Mouse (Mus musculus) heart, embryonic 11.5 days (tissue): ENCODE results near the gene Polr2m. TPM values are rescaled to one million over a fixed set of nuclear protein-coding genes. Genes with fewer than 3 reads are reported as not detected.
A peak's percentile ranks its signal among the peaks of the same experiment; 100 is the strongest.
"Not testable (repeated sequence)": the region's sequence is repeated elsewhere in the genome, so short reads cannot be mapped to it uniquely, and the experiment has no call there.

Experiments used
- ATAC-seq: fragments of 200-750 bp; cut with Nextera tagmentation; replicated peaks from 2 replicates; pipeline ENCODE4 v1.8.0; 2017; ENCODE audit warnings: moderate library complexity; ENCODE audit not compliant: insufficient number of reproducible peaks, low FRiP score, low TSS enrichment
- H3K27ac ChIP-seq: fragments of 300-500 bp; sonication (generic); 2 replicates; pipeline ENCODE4 v1.5.1; 2014; ENCODE audit warnings: mild to moderate bottlenecking, low read depth, low read length
- H3K27me3 ChIP-seq: fragments of 300-500 bp; sonication (generic); 2 replicates; pipeline ENCODE4 v1.6.1; 2014; ENCODE audit warnings: mild to moderate bottlenecking, low read length, mixed read lengths; ENCODE audit not compliant: control insufficient read depth, insufficient read depth
- H3K36me3 ChIP-seq: fragments of 300-500 bp; sonication (generic); 2 replicates; pipeline ENCODE4 v1.6.1; 2014; ENCODE audit warnings: mild to moderate bottlenecking, low read length, moderate library complexity, mixed read lengths; ENCODE audit not compliant: control insufficient read depth, insufficient read depth
- H3K4me1 ChIP-seq: fragments of 300-500 bp; sonication (generic); 2 replicates; pipeline ENCODE4 v1.6.1; 2014; ENCODE audit warnings: low read length; ENCODE audit not compliant: control insufficient read depth, insufficient read depth
- H3K4me2 ChIP-seq: fragments of 300-500 bp; sonication (generic); 2 replicates; pipeline ENCODE4 v1.6.1; 2014; ENCODE audit warnings: mild to moderate bottlenecking, moderate library complexity
- H3K4me3 ChIP-seq: fragments of 300-500 bp; sonication (generic); 2 replicates; pipeline ENCODE4 v1.5.1; 2014; ENCODE audit warnings: low read depth, low read length
- H3K9ac ChIP-seq: fragments of 300-500 bp; sonication (generic); 2 replicates; pipeline ENCODE4 v1.6.1; 2014; ENCODE audit warnings: mild to moderate bottlenecking, low read depth, low read length, moderate library complexity
- H3K9me3 ChIP-seq: fragments of 300-500 bp; sonication (generic); replicated peaks from 2 replicates; pipeline ENCODE4 v1.6.1; 2016; ENCODE audit warnings: low read length; ENCODE audit not compliant: control insufficient read depth
- WGBS: fragments of 180-500 bp; shearing (Covaris S2); extraction: QIAGEN DNeasy Blood & Tissue Kit; methylation state at CpG from one replicate; pipeline ENCODE4 v1.1.7; 2014; ENCODE audit not compliant: insufficient replicate concordance; 5-methylcytosine and 5-hydroxymethylcytosine counted together
- polyA plus RNA-seq: library from polyadenylated mRNA; unstranded; fragments of >200 nt; fragmentation: Nextera tagmentation; extraction: Ambion mirVana; gene quantifications from 2 replicates; pipeline ENCODE4 v1.2.1, GENCODE M21; 2014

The Polr2m gene
- polyA plus RNA-seq, 1 experiment from 2014 or later, result 301 TPM

DNA sequence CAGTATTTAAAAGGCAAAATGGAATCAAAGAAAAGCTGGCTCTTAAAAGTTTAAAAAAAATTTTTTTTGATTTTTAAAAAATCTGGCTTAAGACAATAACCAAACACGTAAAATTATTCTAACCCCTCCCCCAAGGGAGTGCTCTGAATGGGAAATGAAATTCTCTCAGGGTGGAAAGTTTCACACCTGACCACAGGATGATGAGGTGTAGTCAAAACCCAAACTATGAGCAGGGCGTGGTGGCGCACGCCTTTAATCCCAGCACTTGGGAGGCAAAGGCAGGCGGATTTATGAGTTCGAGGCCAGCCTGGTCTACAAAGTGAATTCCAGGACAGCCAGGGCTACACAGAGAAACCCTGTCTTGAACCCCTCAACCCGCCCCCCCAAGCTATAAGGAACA lies 1.9 kb downstream of the Polr2m start:
- Histone ChIP-seq H3K4me2 (peak overlapping the region; percentile 77), H3K4me3 (peak overlapping the region; percentile 79; the same call in 1 of the 2 replicates), H3K36me3 (peaks cover 42% of the 10 kb centered on the region)
- not testable (repeated sequence) for H3K9me3 ChIP-seq, H3K27ac ChIP-seq, H3K4me1 ChIP-seq, ATAC-seq, H3K9ac ChIP-seq, H3K27me3 ChIP-seq
- 90% methylated on average over 7 of the region's 7 CpGs for WGBS

DNA sequence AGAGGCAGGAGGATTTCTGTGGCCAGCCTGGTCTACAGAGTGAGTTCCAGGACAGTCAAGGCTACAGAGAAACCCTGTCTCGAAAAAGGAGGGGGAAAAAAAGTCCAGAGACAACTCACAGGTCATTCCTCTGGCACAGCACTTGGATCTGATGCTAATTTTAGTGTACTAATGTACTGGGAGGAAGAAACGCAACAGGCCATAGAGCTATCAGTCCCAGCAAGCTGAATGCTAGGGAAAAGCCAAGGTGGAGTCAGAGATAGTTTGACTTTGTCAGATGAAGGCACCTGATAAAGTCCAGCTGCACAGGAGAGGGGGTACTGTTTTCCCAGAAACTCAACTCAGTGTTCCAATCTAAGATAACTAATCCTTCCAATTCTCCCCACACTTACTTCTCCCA lies 5.4 kb downstream of the Polr2m start:
- H3K27ac ChIP-seq, result no peak overlapping the region
- no peak overlapping the region for H3K4me2 ChIP-seq
- ATAC-seq, result no peak

DNA sequence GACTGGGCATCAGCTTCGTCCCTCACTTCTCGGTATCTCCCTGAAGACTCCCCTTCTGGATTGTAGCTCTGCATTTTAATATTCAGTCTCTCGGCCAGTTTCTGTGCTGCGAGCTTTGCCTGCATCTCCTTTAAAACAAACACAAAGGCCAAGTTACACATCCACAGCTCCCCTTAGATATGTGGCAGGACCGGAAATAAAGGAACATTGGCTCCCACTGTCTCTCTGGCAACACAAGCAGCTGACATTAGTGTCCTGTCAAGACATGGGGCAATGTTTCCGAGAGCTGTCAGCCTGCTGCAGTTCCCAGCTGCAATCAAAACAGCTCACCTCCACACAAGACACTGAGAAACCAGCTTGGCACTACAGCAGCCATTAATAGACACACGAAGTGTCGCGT lies 6.3 kb downstream of the Polr2m start:
- Histone ChIP-seq H3K27me3 (no peaks in the 10 kb centered on the region), H3K9me3 (no peaks in the 10 kb centered on the region), H3K27ac (no peak overlapping the region), H3K9ac (no peak overlapping the region), H3K4me1 (peaks cover 2% of the 10 kb centered on the region; the same call in 1 of the 2 replicates), H3K36me3 (peaks cover 65% of the 10 kb centered on the region), H3K4me3 (no peak overlapping the region), H3K4me2 (no peak overlapping the region)
- WGBS, result 89% methylated on average over 9 of the region's 9 CpGs
- no peak for ATAC-seq

More for the DNA sequence above, 5.4 kb downstream of the Polr2m start:
- Histone ChIP-seq H3K36me3 (peaks cover 64% of the 10 kb centered on the region), H3K4me1 (peaks cover 2% of the 10 kb centered on the region; the same call in 1 of the 2 replicates), H3K27me3 (no peaks in the 10 kb centered on the region), H3K4me3 (no peak overlapping the region), H3K9me3 (no peaks in the 10 kb centered on the region), H3K9ac (no peak overlapping the region)
- 61% methylated on average over 2 of the region's 2 CpGs for WGBS

DNA sequence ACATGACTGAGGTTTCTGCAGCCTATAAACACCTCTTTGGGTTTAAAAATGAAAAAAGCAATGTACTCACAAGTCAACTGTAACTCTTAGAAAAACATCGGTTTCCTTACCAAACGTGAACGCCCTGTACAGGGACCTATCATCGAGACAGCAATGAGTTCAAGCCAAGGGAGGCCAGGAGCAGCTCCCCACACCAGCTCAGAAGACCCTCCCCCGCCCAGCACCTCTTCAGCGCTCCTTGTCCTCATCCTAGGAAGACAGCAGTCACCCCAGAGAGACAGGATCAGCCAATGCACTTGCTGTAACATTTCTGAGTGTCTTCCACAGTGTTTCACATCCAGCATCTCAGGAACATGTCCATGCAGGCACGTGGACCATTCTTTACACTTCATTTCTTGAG lies 7.1 kb downstream of the Polr2m start:
- Histone ChIP-seq H3K27me3 (no peaks in the 10 kb centered on the region), H3K9ac (no peak overlapping the region), H3K36me3 (peaks cover 67% of the 10 kb centered on the region), H3K9me3 (no peaks in the 10 kb centered on the region), H3K4me3 (no peak overlapping the region), H3K4me1 (peaks cover 2% of the 10 kb centered on the region; the same call in 1 of the 2 replicates), H3K27ac (no peak overlapping the region), H3K4me2 (no peak overlapping the region)
- WGBS, result 94% methylated on average over 7 of the region's 7 CpGs
- no peak for ATAC-seq

DNA sequence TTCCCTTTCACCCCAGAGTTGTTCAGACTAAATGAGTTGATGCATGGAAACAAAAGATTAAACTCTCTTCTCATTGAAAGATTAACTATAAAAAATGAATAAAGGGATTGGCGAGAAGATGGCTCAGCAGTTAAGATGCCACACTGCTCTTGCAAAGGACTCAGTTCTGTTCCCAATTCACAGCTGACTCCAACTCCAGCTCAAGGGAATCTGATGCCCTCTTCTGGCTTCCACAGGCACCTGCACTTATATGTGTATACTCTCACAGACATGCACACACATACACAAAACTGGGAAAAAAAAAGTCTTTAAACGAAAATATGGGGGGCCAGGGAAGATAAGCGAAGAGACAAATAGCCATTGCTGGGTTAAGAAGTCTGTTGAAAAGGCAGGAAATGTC lies 9.1 kb downstream of the Polr2m start:
- WGBS, result 95% methylated on average over 3 of the region's 3 CpGs
- no peak overlapping the region for H3K27ac ChIP-seq
- H3K9me3 ChIP-seq, result no peaks in the 10 kb centered on the region
- peaks cover 2% of the 10 kb centered on the region; the same call in 1 of the 2 replicates for H3K4me1 ChIP-seq
- ATAC-seq, result no peak
- H3K36me3 ChIP-seq, result peaks cover 52% of the 10 kb centered on the region
- no peaks in the 10 kb centered on the region for H3K27me3 ChIP-seq
- H3K9ac ChIP-seq, result no peak overlapping the region
- H3K4me3 ChIP-seq, result no peak overlapping the region
- H3K4me2 ChIP-seq, result no peak overlapping the region

DNA sequence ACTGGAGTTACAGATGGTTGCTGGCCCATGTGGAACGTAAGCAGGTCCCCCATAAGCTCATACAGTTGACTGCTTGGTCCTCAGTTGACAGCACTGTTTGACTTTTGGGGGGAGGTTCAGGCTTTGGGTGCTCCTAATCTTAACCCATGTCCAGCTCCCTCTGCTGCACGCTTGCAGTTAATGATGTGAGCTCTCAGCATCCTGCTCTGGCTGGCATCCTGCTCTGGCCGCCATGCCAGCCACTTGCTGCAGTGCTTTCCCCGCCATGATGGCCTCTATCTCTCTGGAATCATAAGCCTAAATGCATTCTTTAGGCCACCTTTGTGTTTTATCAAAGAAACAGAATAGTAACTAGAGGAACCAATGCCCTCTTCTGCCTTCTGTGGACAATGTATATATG lies 10.2 kb downstream of the Polr2m start:
- 92% methylated on average over 4 of the region's 4 CpGs for WGBS
- peaks cover 41% of the 10 kb centered on the region for H3K36me3 ChIP-seq
- ATAC-seq, result no peak

DNA sequence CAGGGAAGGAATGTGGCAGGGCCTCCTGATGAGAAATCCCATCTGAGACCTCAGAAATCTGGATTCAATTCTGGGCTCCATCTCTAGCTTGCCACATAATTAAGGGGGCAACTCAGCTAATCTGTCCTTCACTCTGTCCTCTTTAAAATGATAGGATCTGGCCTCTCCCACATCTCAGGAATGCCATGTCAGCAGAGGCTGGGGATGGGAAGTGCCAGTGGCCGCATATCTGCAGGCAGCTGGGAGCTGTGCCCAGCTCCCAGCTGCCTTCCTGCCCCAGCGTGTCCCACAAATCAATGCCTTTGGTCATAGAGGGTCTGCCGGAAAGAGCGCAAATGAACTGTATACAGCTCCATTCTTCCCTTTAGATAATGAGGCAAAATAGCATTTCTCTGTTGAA lies 18.3 kb downstream of the Polr2m start:
- peaks cover 4% of the 10 kb centered on the region; the same call in 1 of the 2 replicates for H3K4me1 ChIP-seq
- no peak overlapping the region for H3K4me2 ChIP-seq
- H3K36me3 ChIP-seq, result no peaks in the 10 kb centered on the region
- no peak overlapping the region for H3K27ac ChIP-seq
- no peak overlapping the region for H3K4me3 ChIP-seq
- ATAC-seq, result no peak
- 68% methylated on average over 4 of the region's 4 CpGs for WGBS
- no peaks in the 10 kb centered on the region for H3K27me3 ChIP-seq
- H3K9me3 ChIP-seq, result no peaks in the 10 kb centered on the region
- no peak overlapping the region for H3K9ac ChIP-seq

More for the DNA sequence above, 10.2 kb downstream of the Polr2m start:
- H3K4me3 ChIP-seq, result no peak overlapping the region
- H3K27me3 ChIP-seq, result no peaks in the 10 kb centered on the region
- H3K27ac ChIP-seq, result no peak overlapping the region
- no peak overlapping the region for H3K4me2 ChIP-seq
- H3K9ac ChIP-seq, result no peak overlapping the region
- no peaks in the 10 kb centered on the region for H3K9me3 ChIP-seq
- no peaks in the 10 kb centered on the region; the same call in 1 of the 2 replicates for H3K4me1 ChIP-seq

DNA sequence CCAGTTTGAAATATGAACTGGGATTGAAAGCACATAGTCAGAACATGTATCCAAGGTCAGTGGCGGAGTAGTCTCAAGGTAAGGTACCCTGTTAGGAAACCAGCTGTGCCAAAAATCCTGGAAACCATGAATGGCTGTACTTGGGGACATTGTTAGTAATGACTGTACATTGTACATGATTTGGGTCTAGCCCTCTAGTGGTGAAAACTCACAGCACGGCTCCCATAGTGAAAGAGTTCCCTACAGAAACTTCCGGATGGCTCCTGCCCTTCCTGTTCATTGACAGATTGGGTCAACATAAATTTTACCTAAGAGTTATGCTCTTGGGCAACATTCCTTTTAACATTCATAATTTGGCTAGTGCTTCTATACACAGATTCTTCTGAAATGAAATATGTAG lies 19.6 kb downstream of the Polr2m start:
- WGBS, result 75% methylated on average over 3 of the region's 3 CpGs
- Histone ChIP-seq H3K4me3 (no peak overlapping the region), H3K4me2 (no peak overlapping the region), H3K27me3 (no peaks in the 10 kb centered on the region), H3K9ac (no peak overlapping the region), H3K27ac (no peak overlapping the region), H3K36me3 (no peaks in the 10 kb centered on the region), H3K9me3 (no peaks in the 10 kb centered on the region), H3K4me1 (peaks cover 4% of the 10 kb centered on the region; the same call in 1 of the 2 replicates)
- ATAC-seq, result no peak

DNA sequence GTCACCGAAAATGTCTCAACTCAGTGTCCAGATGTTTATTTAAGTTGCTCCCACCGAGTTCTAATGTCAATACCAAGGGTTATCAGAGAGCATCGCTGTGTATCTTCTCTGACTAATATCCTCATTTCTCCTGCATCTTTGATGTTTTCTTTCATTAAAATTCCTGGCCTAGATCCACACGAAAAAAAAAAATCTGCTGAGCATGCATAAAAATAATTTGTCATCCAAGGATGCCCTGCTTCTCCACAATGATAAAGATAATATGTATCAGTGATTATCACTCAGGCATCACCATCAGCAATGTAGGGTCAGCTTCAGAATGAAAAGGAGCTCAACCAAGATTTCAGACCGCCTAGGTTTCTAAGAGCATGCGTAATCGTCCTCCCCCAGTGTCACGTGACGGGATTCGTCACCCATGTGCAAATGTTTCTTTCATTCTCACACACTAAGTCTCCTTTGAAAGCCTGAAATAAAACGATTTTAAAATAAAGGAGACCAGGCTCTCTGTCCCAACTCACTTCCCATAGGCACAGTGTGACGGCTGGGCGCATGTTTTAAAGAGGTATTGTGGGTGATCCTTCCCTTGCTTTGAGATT lies 22.6 kb downstream of the Polr2m start:
- ATAC-seq, result no peak
- Histone ChIP-seq H3K27me3 (no peaks in the 10 kb centered on the region), H3K4me1 (peaks cover 4% of the 10 kb centered on the region; the same call in 1 of the 2 replicates), H3K9me3 (no peaks in the 10 kb centered on the region), H3K36me3 (no peaks in the 10 kb centered on the region), H3K4me3 (no peak overlapping the region), H3K4me2 (no peak overlapping the region), H3K27ac (no peak overlapping the region), H3K9ac (no peak overlapping the region)
- WGBS, result 58% methylated on average over 13 of the region's 13 CpGs
